Mouse (Mus musculus) liver, embryonic 14.5 days (tissue): ENCODE measurements around the gene Themis2. TPM values are rescaled to one million over a fixed set of nuclear protein-coding genes. Genes with fewer than 3 reads are reported as not detected.
"Not testable (repeated sequence)": the region's sequence is repeated elsewhere in the genome, so short reads cannot be mapped to it uniquely, and the experiment has no call there.

Experiments
- ATAC-seq: fragments of 200-750 bp; cut with Nextera tagmentation; 2 replicates; pipeline ENCODE4 v1.8.0; 2017; ENCODE audit warnings: moderate number of reproducible peaks, mild to moderate bottlenecking, moderate library complexity; ENCODE audit not compliant: insufficient read depth
- DNase-seq, 3 experiments: peaks; one replicate each; pipeline ENCODE4 v3.0.0-alpha.2; 2012 to 2013; ENCODE audit warnings: low read depth in 3 of 3, low spot score in 3 of 3
- H3K27ac ChIP-seq: fragments of 300-500 bp; sonication (generic); 2 replicates; pipeline ENCODE4 v1.5.1; 2014; ENCODE audit warnings: moderate library complexity, mild to moderate bottlenecking, control low read depth, inconsistent platforms
- H3K27me3 ChIP-seq: fragments of 300-500 bp; sonication (generic); 2 replicates; pipeline ENCODE4 v1.6.1; 2014; ENCODE audit warnings: mild to moderate bottlenecking, low read length, moderate library complexity; ENCODE audit not compliant: control insufficient read depth, insufficient read depth
- H3K36me3 ChIP-seq: fragments of 300-500 bp; sonication (generic); replicated peaks from 2 replicates; pipeline ENCODE4 v1.6.1; 2014; ENCODE audit warnings: low read depth; ENCODE audit not compliant: control insufficient read depth, insufficient read depth
- H3K4me1 ChIP-seq, 2 experiments: fragments of 200-500 bp in 1 of 2; fragments of 300-500 bp in 1 of 2; sonication (generic) in 1 of 2; replicated peaks; 2 replicates each; pipeline ENCODE4 v1.6.1; 2012 to 2014; ENCODE audit warnings: antibody characterized with exemption in 1 of 2, inconsistent platforms in 1 of 2, low read length in 1 of 2; ENCODE audit not compliant: control insufficient read depth in 2 of 2, insufficient read depth in 2 of 2
- H3K4me2 ChIP-seq: fragments of 300-500 bp; sonication (generic); 2 replicates; pipeline ENCODE4 v1.6.1; 2014; ENCODE audit warnings: low read depth, mild to moderate bottlenecking, control low read depth, moderate library complexity
- H3K4me3 ChIP-seq, 2 experiments: fragments of 200-500 bp in 1 of 2; fragments of 300-500 bp in 1 of 2; sonication (generic) in 1 of 2; 2 replicates each; pipeline ENCODE4 v1.5.1; 2012 to 2014; ENCODE audit warnings: low read depth in 2 of 2, low read length in 2 of 2, mild to moderate bottlenecking in 2 of 2, control low read depth in 1 of 2, inconsistent platforms in 1 of 2, moderate library complexity in 1 of 2; ENCODE audit not compliant: insufficient read depth in 1 of 2
- H3K9ac ChIP-seq: fragments of 300-500 bp; sonication (generic); replicated peaks from 2 replicates; pipeline ENCODE4 v1.6.1; 2014; ENCODE audit warnings: mild to moderate bottlenecking, control low read depth, moderate library complexity
- H3K9me3 ChIP-seq: fragments of 300-500 bp; sonication (generic); 2 replicates; pipeline ENCODE4 v1.6.1; 2016; ENCODE audit warnings: low read length, mixed read lengths; ENCODE audit not compliant: control insufficient read depth
- CTCF ChIP-seq: IDR thresholded peaks from 2 replicates; pipeline ENCODE4 v1.5.1; 2016; ENCODE audit warnings: antibody characterized with exemption, low read depth, control low read depth
- EP300 ChIP-seq: IDR thresholded peaks from 2 replicates; pipeline ENCODE4 v1.6.1; 2016; ENCODE audit warnings: antibody characterized with exemption, low read depth
- WGBS: fragments of 180-500 bp; shearing (Covaris S2); extraction: QIAGEN DNeasy Blood & Tissue Kit; methylation state at CpG from one replicate; pipeline ENCODE4 v1.1.7; 2014; ENCODE audit not compliant: insufficient replicate concordance; 5-methylcytosine and 5-hydroxymethylcytosine counted together
- polyA plus RNA-seq, 2 experiments: library from polyadenylated mRNA; depleted of rRNA in 1 of 2; stranded (reverse) in 1 of 2; unstranded in 1 of 2; fragments of >200 nt; fragmentation: Nextera tagmentation in 1 of 2; extraction: Ambion mirVana in 1 of 2; gene quantifications; 2 replicates each; pipeline versions ENCODE4 v1.2.1 to v1.2.3; 2012 to 2014

The Themis2 gene
- polyA plus RNA-seq, 2 experiments: 2.3 to 2.5 TPM

GRCm38 (mm10) chr4:132794760-132795159, 1.4 kb downstream of the Themis2 start:
- Histone ChIP-seq H3K9me3 (no peaks in the 10 kb centered on the region), H3K36me3 (no peaks in the 10 kb centered on the region), H3K27ac (no peak overlapping the region), H3K4me1 (peaks cover 2 to 4% of the 10 kb centered on the region in 2 experiments), H3K9ac (no peak overlapping the region), H3K27me3 (peaks cover 9% of the 10 kb centered on the region), H3K4me2 (no peak overlapping the region), H3K4me3 (peak overlapping the region; percentile 8 to 34; a peak in 1 of 4 replicates)
- 51% methylated on average over 8 of the region's 8 CpGs for WGBS
- TF ChIP-seq EP300: no peak
- TF ChIP-seq CTCF: no peak
- no peak for ATAC-seq
- no peak for DNase-seq

- no peak overlapping the region for H3K27ac ChIP-seq
- no peak overlapping the region for H3K4me3 ChIP-seq
- no peak overlapping the region for H3K9ac ChIP-seq
- DNase-seq (no peak), ATAC-seq (no peak)
- no peaks in the 10 kb centered on the region for H3K9me3 ChIP-seq
- peaks cover 9% of the 10 kb centered on the region for H3K27me3 ChIP-seq
- 16% methylated on average over 9 of the region's 9 CpGs for WGBS
- H3K36me3 ChIP-seq: no peaks in the 10 kb centered on the region
- TF ChIP-seq EP300: no peak
- H3K4me1 ChIP-seq: peaks cover 2 to 4% of the 10 kb centered on the region in 2 experiments
- 0 out of 2 replicates have a peak overlapping the region, but pooled peaks have one; percentile 20 for H3K4me2 ChIP-seq
Measured at GRCm38 (mm10) chr4:132794028-132794427, 2.2 kb downstream of the Themis2 start.

DNA sequence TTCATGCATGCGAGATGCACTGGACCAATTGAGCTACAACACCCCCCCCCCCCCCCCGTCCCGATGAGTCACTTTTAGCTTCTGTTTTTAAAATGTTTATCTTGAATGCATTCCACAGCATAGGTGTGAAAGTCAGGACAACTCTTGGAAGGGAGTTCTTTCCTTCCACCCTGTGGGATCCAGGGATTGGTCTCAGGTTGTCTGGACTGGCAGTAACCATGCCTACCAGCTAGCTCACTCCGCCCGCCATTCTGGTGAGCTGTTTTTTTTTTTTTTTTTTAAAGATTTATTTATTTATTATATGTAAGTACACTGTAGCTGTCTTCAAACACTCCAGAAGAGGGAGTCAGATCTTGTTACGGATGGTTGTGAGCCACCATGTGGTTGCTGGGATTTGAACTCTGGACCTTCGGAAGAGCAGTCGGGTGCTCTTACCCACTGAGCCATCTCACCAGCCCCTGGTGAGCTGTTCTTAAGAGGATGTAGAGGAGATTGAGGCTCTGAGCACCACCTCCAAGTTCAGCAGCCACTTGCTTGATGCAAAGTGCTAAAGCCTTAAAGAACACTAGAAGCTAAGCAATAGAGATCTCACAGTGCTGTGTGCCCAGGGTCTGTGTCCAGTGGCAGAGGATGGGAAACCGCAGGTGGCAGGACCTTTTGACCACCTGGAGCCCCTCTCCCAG, 2.7 kb downstream of the Themis2 start:
- H3K27me3 ChIP-seq, H3K27ac ChIP-seq, H3K4me1 ChIP-seq, ATAC-seq, DNase-seq, H3K9me3 ChIP-seq, H3K9ac ChIP-seq, H3K4me2 ChIP-seq, H3K4me3 ChIP-seq, H3K36me3 ChIP-seq: not testable (repeated sequence)
- 64% methylated on average over 8 of the region's 9 CpGs for WGBS

DNA sequence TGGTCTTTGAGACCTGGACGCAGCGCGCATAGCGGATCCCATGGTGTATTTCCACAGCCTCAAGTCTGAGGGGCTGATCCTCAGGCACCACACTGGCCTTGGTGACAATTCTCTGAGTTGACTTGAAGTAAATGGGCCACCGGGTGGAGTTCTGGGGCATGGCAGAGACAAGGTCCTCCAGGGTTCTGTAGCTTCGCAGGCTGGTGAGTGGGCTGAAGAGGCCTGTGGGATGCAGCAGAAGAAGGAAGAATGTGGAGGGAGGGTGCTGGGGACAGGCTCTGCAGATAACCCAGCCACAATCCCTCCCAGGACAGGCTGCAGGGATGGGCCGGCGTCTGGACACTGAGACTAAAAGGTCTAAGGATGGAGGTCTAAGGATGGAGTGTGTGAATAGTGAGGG, 6.5 kb downstream of the Themis2 start:
- 81% methylated on average over 8 of the region's 8 CpGs for WGBS
- no peak overlapping the region for H3K4me3 ChIP-seq
- H3K4me1 ChIP-seq: 0 out of 4 replicates have a peak, but pooled peaks cover 0 to 1% of the 10 kb centered on the region in 2 experiments

GRCm38 (mm10) chr4:132785228-132785627, 11.0 kb downstream of the Themis2 start:
- ATAC-seq (no peak), DNase-seq (no peak)
- Histone ChIP-seq H3K9ac (no peak overlapping the region), H3K4me1 (no peaks in the 10 kb centered on the region; a peak in 1 of 4 replicates), H3K9me3 (no peaks in the 10 kb centered on the region), H3K27ac (no peak overlapping the region), H3K4me2 (no peak overlapping the region), H3K27me3 (no peaks in the 10 kb centered on the region), H3K36me3 (0 out of 2 replicates have a peak, but pooled peaks cover under 1% of the 10 kb centered on the region), H3K4me3 (no peak overlapping the region)
- TF ChIP-seq EP300: no peak
- 85% methylated on average over 13 of the region's 13 CpGs for WGBS

More for the DNA sequence above, 6.5 kb downstream of the Themis2 start:
- ATAC-seq (no peak), DNase-seq (no peak)
- Histone ChIP-seq H3K9ac (no peak overlapping the region), H3K27me3 (peaks cover 2% of the 10 kb centered on the region), H3K4me2 (no peak overlapping the region), H3K9me3 (no peaks in the 10 kb centered on the region), H3K36me3 (no peaks in the 10 kb centered on the region), H3K27ac (no peak overlapping the region)
- TF ChIP-seq CTCF (no peak), EP300 (no peak)
